In the genomic region with DNA sequence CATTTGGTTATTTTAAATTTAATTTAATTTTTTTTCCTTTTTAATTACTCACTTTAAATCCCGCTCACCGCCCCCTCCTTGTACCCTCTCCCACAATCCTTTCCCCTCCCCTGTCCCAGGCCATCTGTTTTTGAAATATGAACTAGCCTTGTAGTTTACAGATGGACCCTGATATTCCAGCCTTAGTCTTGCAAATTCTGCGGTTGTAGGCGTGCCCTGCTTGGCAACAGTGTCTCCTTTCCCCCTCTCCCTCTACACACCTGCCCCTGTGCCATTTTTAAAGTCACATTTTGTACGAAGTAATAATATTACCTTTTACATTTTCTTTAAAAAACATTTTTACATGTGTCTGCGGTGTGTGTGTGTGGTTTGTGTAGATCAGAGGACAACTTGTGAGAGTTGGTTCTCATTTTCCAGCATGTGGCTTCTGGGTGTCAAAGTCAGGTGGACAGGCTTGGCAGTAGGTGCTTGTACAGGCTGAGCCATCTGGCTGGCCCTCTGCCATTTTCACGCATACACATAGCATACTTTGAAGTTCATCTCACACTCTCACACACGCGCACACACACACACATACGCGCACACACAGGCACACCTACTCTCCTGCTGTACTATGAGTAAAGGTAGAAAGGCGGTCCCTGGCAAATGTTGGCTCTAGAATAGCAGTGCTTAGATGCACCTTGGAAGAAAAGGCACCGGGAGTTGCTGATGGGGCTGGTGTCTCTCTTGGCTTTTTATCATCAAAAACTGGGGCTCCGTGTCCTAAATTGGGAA, we compare ENCODE assay signal across 9 mouse cellular contexts. TPM values are rescaled to one million over a fixed set of nuclear protein-coding genes. Genes with fewer than 3 reads are reported as not detected.
DNase-seq lines count a peak whose midpoint lies in the region; ATAC-seq and TF ChIP-seq lines count a peak whose summit lies in the region.
"Had no signal": no experiment of that assay in that cellular context is flagged by ENCODE, and none has a peak within 500 bp of the region (broad histone marks: within the 10 kb centered on the region; RNA-seq: fewer than 3 reads in every experiment).

No protein-coding gene starts in this region.

- peaks cover 42% of the 10 kb centered on the region for H3K4me1 ChIP-seq in megakaryocyte, embryonic 14.5 days
- H3K4me1 ChIP-seq in intestine, embryonic 15.5 days (replicated peaks) = peaks cover 9% of the 10 kb centered on the region; the same call in 1 of the 2 replicates
- H3K4me1 ChIP-seq in midbrain, postnatal 0 days (ENCODE audit: insufficient read depth, low read length) = no peaks in the 10 kb centered on the region

- peak overlapping the region; percentile 96 for H3K4me2 ChIP-seq in intestine, embryonic 15.5 days (replicated peaks)
- H3K4me2 ChIP-seq in midbrain, postnatal 0 days (ENCODE audit: low read depth, low read length, poor library complexity, severe bottlenecking) = peak overlapping the region; percentile 86

- H3K27me3 ChIP-seq in megakaryocyte, embryonic 14.5 days (replicated peaks) = peaks cover 69% of the 10 kb centered on the region
- peaks cover 18% of the 10 kb centered on the region for H3K27me3 ChIP-seq in intestine, embryonic 15.5 days (replicated peaks)
- no peaks in the 10 kb centered on the region for H3K27me3 ChIP-seq in midbrain, postnatal 0 days (ENCODE audit: insufficient read depth, low read length)

- 63% methylated on average over 14 of the region's 14 CpGs for WGBS in intestine, embryonic 15.5 days
- 69% methylated on average over 14 of the region's 14 CpGs for WGBS in midbrain, postnatal 0 days

- peak overlapping the region; percentile 66; the same call in 1 of the 2 replicates for H3K9ac ChIP-seq in intestine, embryonic 15.5 days
- H3K9ac ChIP-seq in midbrain, postnatal 0 days (replicated peaks; ENCODE audit: low read length, poor library complexity, severe bottlenecking) = peak overlapping the region; percentile 79; the same call in 1 of the 2 replicates

- peaks cover 40% of the 10 kb centered on the region for H3K36me3 ChIP-seq in megakaryocyte, embryonic 14.5 days (replicated peaks; ENCODE audit: low read length)
- H3K36me3 ChIP-seq in intestine, embryonic 15.5 days = no peaks in the 10 kb centered on the region
- H3K36me3 ChIP-seq in midbrain, postnatal 0 days (ENCODE audit: insufficient read depth, low read length) = no peaks in the 10 kb centered on the region

- H3K4me3 ChIP-seq in megakaryocyte, embryonic 14.5 days (replicated peaks) = peak overlapping the region; percentile 38
- H3K4me3 ChIP-seq in intestine, embryonic 15.5 days (replicated peaks) = peak overlapping the region; percentile 51
- peak overlapping the region; percentile 51 for H3K4me3 ChIP-seq in midbrain, postnatal 0 days (ENCODE audit: low read depth, low read length)

- no peak for TF ChIP-seq CTCF in midbrain, postnatal 0 days (IDR thresholded peaks at IDR 0.05)

- H3K27ac ChIP-seq in intestine, embryonic 15.5 days = no peak overlapping the region
- peak overlapping the region; percentile 86 for H3K27ac ChIP-seq in midbrain, postnatal 0 days (ENCODE audit: low read depth, low read length)

- peaks cover 10% of the 10 kb centered on the region for H3K9me3 ChIP-seq in megakaryocyte, embryonic 14.5 days
- H3K9me3 ChIP-seq in intestine, embryonic 15.5 days = no peaks in the 10 kb centered on the region
- H3K9me3 ChIP-seq in midbrain, postnatal 0 days (ENCODE audit: low read length) = no peaks in the 10 kb centered on the region

- DNase-seq in cerebellum, adult 11 months = peak; percentile 51
- DNase-seq in cerebellum, postnatal 4 days (ENCODE audit: low spot score in 2 of 2) = no peak
- DNase-seq in midbrain, postnatal 0 days (ENCODE audit: low spot score) = no peak
- no peak for DNase-seq in yolk sac, embryonic 10.5 days (ENCODE audit: low spot score)
- DNase-seq in adrenal gland, adult 2 months = no peak

- no peak for ATAC-seq in megakaryocyte, adult 5-6 weeks (ENCODE audit: poor library complexity, severe bottlenecking)
- ATAC-seq in intestine, embryonic 15.5 days = no peak; the same call in none of the 2 replicates
- ATAC-seq in midbrain, postnatal 0 days (ENCODE audit: low FRiP score) = 0 out of 2 replicates have a peak, but pooled peaks have one; percentile 6

RNA-seq across cellular contexts. Expression of a gene that starts 7.7 kb away (rescaled TPM):
- polyA plus RNA-seq in megakaryocyte, embryonic 14.5 days (2012; ENCODE audit: insufficient read depth, low replicate concordance) = 6.2 and 22.2 TPM in 2 replicates
- 60.5 and 64.6 TPM in 2 replicates for total RNA-seq in megakaryocyte, adult 5-6 weeks (2015)
- total RNA-seq in megakaryocyte, adult 5-6 weeks (2017) = 71.3 and 73.0 TPM in 2 replicates
- 5.1 and 5.6 TPM in 2 replicates for polyA plus RNA-seq in intestine, embryonic 15.5 days (2015; fragmentation: Nextera tagmentation; extraction: Ambion mirVana)
- 0.80 and 1.4 TPM in 2 replicates for total RNA-seq in midbrain, postnatal 0 days (2014; rRNA removed)
- 2.0 and 2.1 TPM in 2 replicates for polyA plus RNA-seq in midbrain, postnatal 0 days (2015; fragmentation: Nextera tagmentation; extraction: Ambion mirVana)
- total RNA-seq in adrenal gland, adult 2 months (2021) = 1 to 10 TPM; 1.7 to 1.9 TPM
- 3.7 and 9.8 TPM in 2 replicates for polyA plus RNA-seq in adrenal gland, adult 2 months (2012; rRNA removed)

RNA-seq across cellular contexts. Expression of a gene that starts 18.9 kb away (rescaled TPM):
- not detected in 2 replicates for polyA plus RNA-seq in megakaryocyte, embryonic 14.5 days (2012; ENCODE audit: insufficient read depth, low replicate concordance)
- total RNA-seq in megakaryocyte, adult 5-6 weeks (2015) = 3.8 and 4.0 TPM in 2 replicates
- 2.5 and 4.0 TPM in 2 replicates for total RNA-seq in megakaryocyte, adult 5-6 weeks (2017)
- 0.15 and 0.19 TPM in 2 replicates for polyA plus RNA-seq in intestine, embryonic 15.5 days (2015; fragmentation: Nextera tagmentation; extraction: Ambion mirVana)
- 0.57 and 0.88 TPM in 2 replicates for total RNA-seq in midbrain, postnatal 0 days (2014; rRNA removed)
- polyA plus RNA-seq in midbrain, postnatal 0 days (2015; fragmentation: Nextera tagmentation; extraction: Ambion mirVana) = 0.17 and 0.18 TPM in 2 replicates
- 1 to 10 TPM in 1 of 2 experiments, under 1 TPM in 1; 0.89 to 1.2 TPM for total RNA-seq in adrenal gland, adult 2 months (2021)
- 1.1 and 1.7 TPM in 2 replicates for polyA plus RNA-seq in adrenal gland, adult 2 months (2012; rRNA removed)
- polyA plus RNA-seq: erythroblast, embryonic 14.5 days had no signal
